In the genomic region with DNA sequence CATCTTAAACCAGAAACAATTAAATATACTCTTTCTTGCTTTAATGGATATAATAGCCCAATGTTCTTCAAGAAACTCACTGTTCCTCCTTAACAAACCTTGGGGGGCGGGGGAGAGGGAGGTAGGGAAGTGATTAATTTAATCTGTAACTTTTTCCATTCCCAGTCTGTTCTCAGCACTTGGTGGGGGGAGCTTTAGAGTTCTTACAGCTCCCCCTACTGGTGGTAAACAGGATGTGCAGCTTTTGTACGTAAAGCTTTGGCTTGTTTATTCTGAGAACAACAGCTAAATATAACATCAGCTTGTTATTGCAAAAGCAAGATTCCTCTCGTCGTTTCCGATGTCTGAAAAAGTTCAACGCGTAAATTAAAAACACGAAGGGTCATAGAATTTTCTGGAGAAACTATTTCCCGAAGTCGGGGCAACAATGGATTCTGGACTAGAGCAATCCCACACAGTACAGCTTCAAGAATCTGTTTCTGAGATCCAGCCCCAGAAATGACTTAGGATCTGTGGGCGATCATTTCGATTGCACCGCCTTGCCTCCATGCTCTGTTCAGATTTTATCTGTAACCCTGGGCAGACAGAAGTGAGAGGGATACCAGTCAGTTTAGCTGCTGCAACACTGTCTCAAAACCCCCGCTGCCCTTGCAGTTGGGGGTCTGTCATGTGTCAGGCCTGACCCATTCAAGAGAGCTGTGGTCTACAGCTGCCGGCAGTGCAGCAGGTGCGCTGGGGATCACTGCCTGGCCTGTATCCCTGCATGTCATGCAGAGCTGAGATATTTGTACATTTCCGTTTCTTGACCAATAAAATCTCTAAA, we compare ENCODE assay signal across 9 mouse cellular contexts.
DNase-seq lines count a peak whose midpoint lies in the region; ATAC-seq lines count a peak whose summit lies in the region.
"Had no signal": no experiment of that assay in that cellular context is flagged by ENCODE, and none has a peak within 500 bp of the region (broad histone marks: within the 10 kb centered on the region; RNA-seq: fewer than 3 reads in every experiment).

No protein-coding gene starts in this region.

- H3K27me3 ChIP-seq in hindbrain, embryonic 13.5 days, result peaks cover 5% of the 10 kb centered on the region; the same call in 1 of the 2 replicates
- H3K27me3 ChIP-seq: liver, embryonic 15.5 days had no signal

- peak overlapping the region; percentile 44; the same call in 1 of the 2 replicates for H3K27ac ChIP-seq in hindbrain, embryonic 13.5 days
- H3K27ac ChIP-seq: liver, embryonic 15.5 days had no signal

- H3K4me1 ChIP-seq in hindbrain, embryonic 13.5 days (replicated peaks), result peaks cover 20% of the 10 kb centered on the region
- H3K4me1 ChIP-seq: liver, embryonic 15.5 days had no signal

- WGBS in hindbrain, embryonic 13.5 days, result 19% methylated on average over 17 of the region's 17 CpGs

- H3K4me3 ChIP-seq in hindbrain, embryonic 13.5 days, result no peak overlapping the region
- H3K4me3 ChIP-seq: liver, embryonic 15.5 days had no signal

- peak overlapping the region; percentile 31 for H3K4me2 ChIP-seq in hindbrain, embryonic 13.5 days
- H3K4me2 ChIP-seq: liver, embryonic 15.5 days had no signal

- 0 out of 2 replicates have a peak overlapping the region, but pooled peaks have one; percentile 13 for H3K9ac ChIP-seq in hindbrain, embryonic 13.5 days
- H3K9ac ChIP-seq: liver, embryonic 15.5 days had no signal

- no peaks in the 10 kb centered on the region for H3K36me3 ChIP-seq in hindbrain, embryonic 13.5 days
- H3K36me3 ChIP-seq: liver, embryonic 15.5 days had no signal

- DNase-seq in cerebellum, adult 18-20 months, result peak; percentile 6 to 19
- peak; percentile 28 for DNase-seq in c-Kit-positive CD71-positive TER-119-positive erythroid progenitor cells, embryonic 14.5 days (ENCODE audit: low spot score)
- DNase-seq in frontal cortex, adult 2 months (ENCODE audit: extremely low spot score in 1 of 2, low spot score in 1 of 2), result peak; percentile 19 to 69
- DNase-seq in layer of hippocampus, adult 9-11 months, result peak; percentile 33
- peak; percentile 64 for DNase-seq in skeletal muscle tissue, adult 2 months (ENCODE audit: low read depth, low spot score)

- ATAC-seq in cerebellum, adult (ENCODE audit: insufficient number of reproducible peaks, low FRiP score, low TSS enrichment), result no peak
- ATAC-seq in hindbrain, embryonic 13.5 days (ENCODE audit: low FRiP score), result peak; percentile 80
- ATAC-seq in megakaryocyte, adult 5-6 weeks (ENCODE audit: poor library complexity, severe bottlenecking), result peak; percentile 96

- no peaks in the 10 kb centered on the region for H3K9me3 ChIP-seq in hindbrain, embryonic 13.5 days
- H3K9me3 ChIP-seq: liver, embryonic 15.5 days had no signal

Comparison
In these comparisons a context has a peak if more than half of its experiments do, and no peak if none do; other contexts are left out.
1. DNase-seq: peak in every context shown above with its lines; median percentile 64 in skeletal muscle tissue, adult 2 months; 44 in frontal cortex, adult 2 months; 33 in layer of hippocampus, adult 9-11 months; 28 in c-Kit-positive CD71-positive TER-119-positive erythroid progenitor cells, embryonic 14.5 days; 12 in cerebellum, adult 18-20 months.